Mouse (Mus musculus): ENCODE results near the gene Zfand5.

Gene Zfand5

DNA sequence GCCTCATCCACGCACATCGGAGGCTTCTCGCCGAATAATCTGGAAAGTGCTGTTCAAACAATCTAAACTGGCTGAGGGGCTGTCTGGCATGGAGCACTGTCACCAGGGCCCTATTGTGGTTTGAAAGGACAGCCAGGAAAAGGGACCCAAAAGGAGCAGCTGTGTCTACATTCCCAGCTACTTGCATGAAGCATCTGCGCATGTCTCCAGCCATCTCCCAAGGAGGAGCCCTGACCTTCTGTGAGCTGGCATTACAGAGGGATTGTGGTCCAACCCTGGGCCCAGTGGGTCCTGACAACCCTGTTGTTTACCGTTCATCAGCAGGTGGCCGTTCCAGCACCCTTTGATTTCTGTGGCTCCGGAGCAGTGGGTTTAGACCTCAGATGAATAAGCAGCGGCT, 56.9 kb downstream of the Zfand5 start:
- DNase-seq (ENCODE audit: extremely low spot score, low read depth, low spot score) = no peak

DNA sequence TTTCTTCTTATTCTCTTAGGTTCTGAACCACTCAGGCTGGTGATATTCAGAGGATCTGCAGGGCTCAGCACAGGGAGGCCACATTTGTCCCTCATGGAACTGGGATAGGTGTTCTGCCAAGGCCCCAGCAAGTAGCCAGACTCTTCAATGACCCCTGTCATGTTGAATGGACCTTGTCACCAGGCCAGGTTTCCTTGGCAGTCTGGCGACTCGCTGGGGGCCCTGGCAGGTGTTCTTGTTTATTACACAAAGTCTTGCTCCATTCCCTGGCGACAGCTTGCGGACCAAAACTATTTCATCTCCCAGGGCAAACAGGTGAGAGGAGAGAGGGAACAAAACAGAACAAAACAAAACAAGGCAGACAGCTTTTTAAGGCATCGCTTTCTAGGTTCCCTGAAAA, 57.7 kb downstream of the Zfand5 start:
- DNase-seq (ENCODE audit: extremely low spot score, low read depth, low spot score) = no peak

- DNase-seq (ENCODE audit: extremely low spot score, low read depth, low spot score) = no peak
Measured at GRCm38 (mm10) chr19:21330305-21331115, 58.4 kb downstream of the Zfand5 start.

DNA sequence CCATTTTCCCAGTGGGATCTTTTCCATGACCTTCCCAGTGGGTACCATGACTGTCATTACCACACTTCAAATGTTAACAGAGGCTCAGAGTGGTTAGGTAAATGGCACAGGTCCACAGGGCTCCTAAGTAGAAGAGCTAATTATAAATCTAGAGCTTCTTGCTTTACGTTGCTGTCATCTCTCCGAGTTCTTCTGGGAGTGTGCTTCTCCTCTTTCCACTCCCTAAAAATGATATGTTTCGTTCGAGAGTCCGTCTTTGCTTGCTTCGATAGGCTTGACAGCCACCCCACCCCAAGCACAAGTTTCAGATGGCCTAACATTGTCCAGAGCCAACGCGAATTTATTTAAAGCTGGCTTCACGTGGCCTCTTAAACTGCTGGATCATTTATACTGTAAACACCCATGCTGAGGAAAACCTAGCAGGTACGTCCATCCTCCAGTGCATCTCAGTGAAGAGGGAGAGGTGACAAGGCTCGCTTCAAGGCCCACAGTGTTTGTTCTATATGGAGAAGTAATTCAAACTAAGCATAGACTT, 59.6 kb downstream of the Zfand5 start:
- no peak for DNase-seq (ENCODE audit: extremely low spot score, low read depth, low spot score)
